Mouse (Mus musculus): ENCODE data around the gene Cbfb.
"Not testable (repeated sequence)": the region's sequence is repeated elsewhere in the genome, so short reads cannot be mapped to it uniquely, and the experiment has no call there.

The Cbfb gene

GRCm38 (mm10) chr8:105170381-105171115 is at the start of gene Cbfb:
Cbfb (plus strand) TSS chr8:105170674.
- peak; percentile 91 for DNase-seq

GRCm38 (mm10) chr8:105129864-105130263 is 40.6 kb upstream of the Cbfb start:
- no peak for DNase-seq

GRCm38 (mm10) chr8:105131509-105131908 is 39.0 kb upstream of the Cbfb start, which contains the start of gene Ces4a:
Ces4a (plus strand) TSS chr8:105131800.
- DNase-seq, result no peak

- peak; percentile 17 for DNase-seq
Observed at GRCm38 (mm10) chr8:105138423-105138822, 32.1 kb upstream of the Cbfb start.

GRCm38 (mm10) chr8:105142395-105142794 is 28.1 kb upstream of the Cbfb start:
- DNase-seq, result no peak

GRCm38 (mm10) chr8:105151654-105152053 is 18.8 kb upstream of the Cbfb start:
- DNase-seq, result no peak

GRCm38 (mm10) chr8:105152623-105153398 is 17.7 kb upstream of the Cbfb start:
- peak; percentile 69 for DNase-seq

GRCm38 (mm10) chr8:105154316-105154715 is 16.2 kb upstream of the Cbfb start:
- DNase-seq, result no peak

- DNase-seq, result no peak
Observed at GRCm38 (mm10) chr8:105155091-105155745, 15.3 kb upstream of the Cbfb start.

GRCm38 (mm10) chr8:105157555-105157954 is 12.9 kb upstream of the Cbfb start:
- no peak for DNase-seq

- DNase-seq, result no peak
Observed at GRCm38 (mm10) chr8:105158084-105158483, 12.4 kb upstream of the Cbfb start.

- DNase-seq, result no peak
Observed at GRCm38 (mm10) chr8:105161121-105161652, 9.3 kb upstream of the Cbfb start.

- DNase-seq, result no peak
Observed at GRCm38 (mm10) chr8:105164272-105164902, 6.1 kb upstream of the Cbfb start.

GRCm38 (mm10) chr8:105165191-105165590 is 5.3 kb upstream of the Cbfb start:
- DNase-seq, result no peak

- DNase-seq, result no peak
Observed at GRCm38 (mm10) chr8:105167116-105167515, 3.4 kb upstream of the Cbfb start.

GRCm38 (mm10) chr8:105169582-105169981 is 892 bp upstream of the Cbfb start:
- no peak for DNase-seq

GRCm38 (mm10) chr8:105170041-105170380 is 463 bp upstream of the Cbfb start:
- no peak for DNase-seq

- peak; percentile 38 for DNase-seq
Observed at GRCm38 (mm10) chr8:105171116-105172002, 885 bp downstream of the Cbfb start.

- no peak for DNase-seq
Observed at GRCm38 (mm10) chr8:105172003-105172362, 1.5 kb downstream of the Cbfb start.

GRCm38 (mm10) chr8:105175287-105175686 is 4.8 kb downstream of the Cbfb start:
- not testable (repeated sequence) for DNase-seq

GRCm38 (mm10) chr8:105178211-105178800 is 7.8 kb downstream of the Cbfb start:
- DNase-seq, result no peak

- no peak for DNase-seq
Observed at GRCm38 (mm10) chr8:105182201-105182600, 11.7 kb downstream of the Cbfb start.
